Mouse (Mus musculus) erythroblast, embryonic 14.5 days (primary cell): ENCODE results near the gene Mefv. TPM values are rescaled to one million over a fixed set of nuclear protein-coding genes. Genes with fewer than 3 reads are reported as not detected.
"Not testable (repeated sequence)": the region's sequence is repeated elsewhere in the genome, so short reads cannot be mapped to it uniquely, and the experiment has no call there.

Source experiments
- H3K27me3 ChIP-seq: 2 replicates; pipeline ENCODE4 v1.6.1; 2012; ENCODE audit warnings: inconsistent platforms; ENCODE audit not compliant: control insufficient read depth
- H3K36me3 ChIP-seq: 2 replicates; pipeline ENCODE4 v1.6.1; 2012; ENCODE audit warnings: mild to moderate bottlenecking, inconsistent platforms; ENCODE audit not compliant: control insufficient read depth
- H3K4me1 ChIP-seq: 2 replicates; pipeline ENCODE4 v1.6.1; 2012; ENCODE audit warnings: inconsistent platforms; ENCODE audit not compliant: control insufficient read depth
- H3K4me3 ChIP-seq: replicated peaks from 2 replicates; pipeline ENCODE3; 2012; ENCODE audit warnings: moderate library complexity, mild to moderate bottlenecking, inconsistent platforms
- H3K9me3 ChIP-seq: 2 replicates; pipeline ENCODE4 v1.6.1; 2012; ENCODE audit warnings: low read length, inconsistent platforms, mixed read lengths; ENCODE audit not compliant: control insufficient read depth
- GATA1 ChIP-seq: IDR thresholded peaks from 2 replicates; pipeline ENCODE4 v1.6.1; 2012; ENCODE audit warnings: low read length, inconsistent platforms, mixed read lengths
- TAL1 ChIP-seq: IDR thresholded peaks from 3 replicates; pipeline ENCODE4 v1.6.1; 2012; ENCODE audit warnings: low read length, inconsistent platforms, mixed read lengths
- polyA plus RNA-seq: library from polyadenylated mRNA; stranded (reverse); fragments of >175 nt; gene quantifications from 2 replicates; pipeline ENCODE4 v1.2.3, GENCODE M21; 2012

Mefv gene
- polyA plus RNA-seq, 1 experiment, result not detected

DNA sequence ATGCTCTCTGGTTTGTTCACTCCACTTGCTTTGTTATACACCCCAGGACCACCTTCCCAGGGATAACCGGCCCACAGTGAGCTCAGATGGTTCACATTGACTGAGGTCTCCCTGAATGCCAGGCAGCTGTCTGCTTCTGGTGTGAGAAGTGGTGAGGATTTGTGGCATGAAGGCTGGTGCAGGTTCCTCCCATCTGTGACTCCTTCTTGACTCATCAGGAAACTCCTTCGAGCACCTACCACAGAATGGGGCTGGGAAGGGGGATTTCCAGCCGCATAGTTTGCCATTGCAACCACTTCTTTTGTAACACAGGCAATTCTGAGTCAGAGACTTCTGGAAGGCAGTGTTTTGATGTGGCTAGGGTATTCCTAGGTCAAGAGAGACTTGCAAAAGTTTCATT lies 5.3 kb upstream of the Mefv start:
- TF ChIP-seq GATA1, result no peak
- no peak for TF ChIP-seq TAL1
- Histone ChIP-seq H3K9me3 (no peaks in the 10 kb centered on the region), H3K4me3 (no peak overlapping the region), H3K36me3 (no peaks in the 10 kb centered on the region), H3K27me3 (no peaks in the 10 kb centered on the region), H3K4me1 (no peaks in the 10 kb centered on the region)

DNA sequence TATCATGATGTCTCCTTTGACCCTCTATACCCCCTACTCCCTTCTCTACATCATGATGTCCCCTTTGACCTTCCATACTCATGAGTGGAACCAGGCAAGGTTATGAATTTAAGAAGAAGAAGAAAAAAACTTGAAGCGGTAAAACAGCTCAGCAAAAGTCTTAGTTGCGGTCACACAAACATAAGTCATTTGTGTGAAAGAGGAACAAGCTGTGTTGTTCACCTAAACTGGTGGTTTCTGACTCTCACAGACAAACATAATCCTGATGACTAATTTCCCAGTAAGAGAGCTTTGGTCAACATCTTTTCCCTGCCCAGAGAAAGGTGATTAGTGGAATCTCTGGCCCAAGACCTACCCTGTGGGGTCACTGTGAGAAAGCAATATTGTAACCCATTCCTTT lies 3.2 kb downstream of the Mefv start:
- no peak for TF ChIP-seq GATA1
- TF ChIP-seq TAL1, result no peak
- H3K36me3 ChIP-seq, result no peaks in the 10 kb centered on the region
- no peaks in the 10 kb centered on the region for H3K27me3 ChIP-seq
- no peak overlapping the region for H3K4me3 ChIP-seq
- H3K4me1 ChIP-seq, result no peaks in the 10 kb centered on the region
- no peaks in the 10 kb centered on the region for H3K9me3 ChIP-seq

DNA sequence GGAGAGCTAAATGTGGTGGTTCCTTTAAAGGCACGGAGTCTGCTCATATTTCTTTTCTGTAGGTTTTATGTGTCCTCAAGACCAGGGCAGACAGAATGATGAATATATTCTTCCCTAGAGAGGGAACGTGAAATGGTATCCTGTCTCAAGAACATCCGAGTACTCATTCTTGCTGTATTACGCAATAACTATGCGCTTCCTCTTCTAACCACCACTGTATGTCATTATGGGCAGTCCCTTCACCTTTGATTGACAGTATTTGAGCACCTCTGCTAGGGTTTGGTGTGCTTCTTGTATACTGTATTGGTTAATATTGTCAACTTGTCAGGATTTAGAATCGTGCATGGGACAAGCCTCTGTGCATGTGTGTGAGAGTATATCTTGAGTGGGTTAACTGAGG lies 11.2 kb downstream of the Mefv start:
- H3K4me3 ChIP-seq, result no peak overlapping the region
- TF ChIP-seq TAL1 (no peak), GATA1 (no peak)
- no peaks in the 10 kb centered on the region for H3K9me3 ChIP-seq
- no peaks in the 10 kb centered on the region for H3K27me3 ChIP-seq
- no peaks in the 10 kb centered on the region for H3K36me3 ChIP-seq
- no peaks in the 10 kb centered on the region for H3K4me1 ChIP-seq

GRCm38 (mm10) chr16:3700893-3701292 lies 17.0 kb downstream of the Mefv start:
- no peaks in the 10 kb centered on the region for H3K4me1 ChIP-seq
- H3K27me3 ChIP-seq, result no peaks in the 10 kb centered on the region
- H3K9me3 ChIP-seq, result no peaks in the 10 kb centered on the region
- no peaks in the 10 kb centered on the region for H3K36me3 ChIP-seq
- TF ChIP-seq TAL1 (no peak), GATA1 (no peak)
- no peak overlapping the region for H3K4me3 ChIP-seq

DNA sequence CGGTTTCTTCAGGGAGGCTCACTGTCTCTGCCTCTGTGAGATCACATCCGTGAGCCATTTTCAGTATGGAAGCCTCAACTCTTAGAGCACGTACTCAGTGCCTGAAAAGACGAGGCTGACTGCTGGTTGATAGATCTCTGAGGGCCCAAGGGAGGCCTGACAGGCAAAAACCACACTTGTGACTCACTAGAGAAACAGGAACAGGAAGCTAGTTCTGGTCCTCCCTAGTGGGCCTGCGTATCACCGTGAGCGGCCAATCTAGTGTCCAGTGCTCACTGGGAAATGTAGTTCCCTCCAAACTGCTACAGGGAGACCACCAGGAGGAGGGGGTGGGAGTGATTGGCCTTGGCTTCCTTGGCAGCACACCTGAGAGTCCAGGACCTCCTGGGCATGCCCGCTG lies 18.6 kb downstream of the Mefv start:
- no peak overlapping the region for H3K4me3 ChIP-seq
- H3K36me3 ChIP-seq, result no peaks in the 10 kb centered on the region
- H3K9me3 ChIP-seq, result no peaks in the 10 kb centered on the region
- TF ChIP-seq TAL1, result no peak
- no peak for TF ChIP-seq GATA1
- H3K4me1 ChIP-seq, result no peaks in the 10 kb centered on the region
- H3K27me3 ChIP-seq, result no peaks in the 10 kb centered on the region

DNA sequence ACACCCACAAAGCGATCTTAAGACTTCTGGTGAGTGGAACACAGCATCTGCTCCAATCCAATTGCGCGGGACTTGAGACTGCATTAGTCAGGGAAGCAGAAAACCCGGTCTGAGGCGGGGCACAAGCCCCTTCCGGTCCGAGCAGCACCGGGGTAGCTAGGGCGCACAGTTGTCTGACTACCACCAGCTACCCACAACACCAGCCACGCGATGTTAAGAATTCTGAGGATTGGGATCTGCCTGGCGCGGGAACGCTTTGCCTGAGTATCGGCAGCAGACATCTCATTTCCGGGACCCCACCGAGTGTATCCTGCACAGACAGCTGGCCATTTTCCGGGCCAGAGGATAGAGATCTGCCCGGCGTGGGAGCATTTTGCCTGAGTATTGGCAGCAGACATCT lies 28.3 kb downstream of the Mefv start:
- H3K4me3 ChIP-seq, H3K4me1 ChIP-seq, H3K36me3 ChIP-seq, H3K9me3 ChIP-seq, H3K27me3 ChIP-seq: not testable (repeated sequence)

Other genes with a start within 250 kb of the Mefv start
- gene Olfr161, start 127.1 kb downstream of the Mefv start, polyA plus RNA-seq, result not detected in 2 replicates
- 0.17 and 0.25 TPM in 2 replicates for gene Zfp263, start 26.0 kb upstream of the Mefv start, polyA plus RNA-seq
- not detected in 2 replicates for gene Olfr15, start 112.8 kb upstream of the Mefv start, polyA plus RNA-seq
- 0.02 TPM in 1 of 2 replicates, not detected in the other for gene Zfp174, start 129.2 kb upstream of the Mefv start, polyA plus RNA-seq
- 1.6 and 2.1 TPM in 2 replicates for gene Naa60, start 154.3 kb upstream of the Mefv start, polyA plus RNA-seq
- gene Zfp597, start 166.5 kb upstream of the Mefv start, polyA plus RNA-seq, result 0.09 TPM in 1 of 2 replicates, not detected in the other
- not detected in 2 replicates for gene Gm20695, start 166.6 kb upstream of the Mefv start, polyA plus RNA-seq
- 0.76 and 1.4 TPM in 2 replicates for gene 1700037C18Rik, start 190.6 kb upstream of the Mefv start, polyA plus RNA-seq
- gene Cluap1, start 190.7 kb upstream of the Mefv start, polyA plus RNA-seq, result 0.33 and 1.1 TPM in 2 replicates